Mouse (Mus musculus): ENCODE data around the gene Maml3.

DNA sequence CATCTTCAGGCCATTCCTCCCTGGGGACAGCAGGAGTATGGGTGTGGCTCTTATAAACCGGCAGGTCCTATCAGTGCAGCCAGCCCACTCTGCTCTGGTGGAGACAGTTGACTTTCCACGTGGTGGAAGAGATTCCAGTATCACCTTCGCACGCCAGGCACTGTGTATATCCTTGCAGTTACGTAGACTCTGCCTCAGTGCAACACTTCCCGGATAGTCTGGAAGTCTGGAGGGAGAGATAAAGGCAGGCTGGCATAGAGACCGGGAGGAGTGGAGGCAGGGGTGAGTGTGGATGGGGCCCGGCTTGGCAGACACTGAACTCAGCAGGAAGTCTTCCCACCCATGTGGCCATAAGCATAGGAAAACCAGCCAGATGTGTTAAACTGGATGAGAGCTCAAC is 416.2 kb downstream of the Maml3 start:
- TF ChIP-seq CTCF (IDR thresholded peaks at IDR 0.05; ENCODE audit: low read depth, low read length) (no peak), POLR2A (IDR thresholded peaks at IDR 0.05; ENCODE audit: borderline replicate concordance, low read depth, low read length) (no peak)
